Mouse (Mus musculus) spleen, embryonic (tissue): Measurements from ENCODE around the gene Apoh.

Source experiments
- CTCF ChIA-PET: fragments of 350-600 bp; sonication (Branson Sonifier 250); formaldehyde crosslinking; loops from one replicate; lab custom pipeline; 2022; lab: Charles Lee

Gene Apoh

GRCm38 (mm10) chr11:108447148-108447547, 104.0 kb downstream of the Apoh start:
- CTCF ChIA-PET: no interaction called here

- CTCF ChIA-PET: no interaction called here
Observed at GRCm38 (mm10) chr11:108449811-108450210, 106.7 kb downstream of the Apoh start.

GRCm38 (mm10) chr11:108459599-108459998, 116.4 kb downstream of the Apoh start:
- CTCF ChIA-PET: interaction anchor here (0.6 kb wide), 1 partner anchor 1909 kb away, joined by 5 read pairs; no protein-coding TSS in a partner anchor
